Mouse (Mus musculus) testis, postnatal 10 days (tissue): ENCODE data around the gene Matk.

Experiments
- DNase-seq: peaks from one replicate; pipeline ENCODE4 v3.0.0; 2021; ENCODE audit warnings: low spot score

Gene Matk

DNA sequence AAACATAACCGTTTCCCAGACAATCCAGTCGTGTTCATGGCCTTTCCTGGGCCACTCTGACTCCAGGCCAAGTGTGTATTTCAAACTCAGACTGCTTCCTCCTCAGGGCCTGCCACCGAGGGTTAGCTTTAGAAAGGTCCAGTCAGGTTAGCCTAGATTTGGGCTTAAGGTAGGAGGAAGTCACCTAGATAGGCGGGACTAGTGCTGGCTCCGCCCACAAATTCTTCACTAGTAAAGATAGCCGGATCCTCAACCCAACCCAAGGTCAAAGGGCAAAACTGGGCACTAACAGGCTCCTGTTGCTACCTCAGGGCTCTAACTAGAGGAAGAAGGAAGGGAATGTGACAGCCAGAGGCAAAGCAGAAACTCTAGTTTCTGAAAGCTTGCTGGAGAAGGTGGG is 33.9 kb downstream of the Matk start:
- DNase-seq, result no peak

DNA sequence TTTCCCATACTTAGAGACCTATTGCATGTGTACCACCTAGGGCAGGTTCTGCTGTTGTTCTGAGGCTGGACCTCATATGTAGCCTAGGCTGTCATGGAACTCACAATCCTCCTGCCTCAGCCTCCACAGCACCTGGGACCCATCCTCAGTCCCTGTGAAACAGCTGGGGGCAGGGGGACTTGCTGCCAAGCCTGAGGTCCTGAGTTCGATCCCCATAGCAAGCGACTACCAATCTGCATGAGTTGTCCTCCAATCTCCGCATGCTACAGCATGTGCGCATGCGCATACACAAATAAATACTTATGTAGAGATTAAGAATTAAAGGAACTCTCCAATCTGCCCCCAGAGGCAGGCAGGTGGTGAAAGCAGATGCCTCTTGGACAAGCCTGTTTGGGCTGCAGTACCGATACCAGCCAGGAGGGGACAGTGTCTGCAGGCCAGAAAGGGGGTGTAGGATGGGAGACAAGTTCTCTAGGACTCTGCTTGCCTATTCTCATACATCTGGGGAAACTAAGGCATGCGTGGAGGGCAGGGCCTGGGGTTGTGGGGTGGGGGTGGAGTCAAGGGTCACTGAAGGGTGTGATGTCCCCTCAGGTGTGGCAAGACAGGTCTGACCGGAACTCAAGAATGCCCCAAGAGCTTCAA is 34.9 kb downstream of the Matk start:
- DNase-seq, result peak; percentile 88

DNA sequence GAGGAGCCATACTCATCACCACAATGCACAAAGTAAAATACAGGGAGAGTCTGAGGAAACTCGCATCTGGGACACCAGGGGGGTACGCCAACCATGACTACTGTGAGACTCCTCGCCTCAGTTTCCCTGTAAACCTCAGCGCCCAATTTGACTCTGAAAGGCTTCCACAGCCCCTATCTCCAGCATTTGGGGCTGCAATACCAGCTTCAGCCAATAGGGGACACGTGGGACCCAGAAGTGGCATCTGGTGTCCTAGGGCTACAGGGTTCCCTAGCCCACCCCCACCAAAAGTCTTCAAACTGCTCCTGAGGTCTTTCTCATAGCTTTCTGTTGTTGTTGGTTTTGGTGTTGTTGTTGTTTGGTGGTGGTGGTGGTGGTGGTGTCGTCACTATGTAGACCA is 35.9 kb downstream of the Matk start:
- DNase-seq, result peak; percentile 79

DNA sequence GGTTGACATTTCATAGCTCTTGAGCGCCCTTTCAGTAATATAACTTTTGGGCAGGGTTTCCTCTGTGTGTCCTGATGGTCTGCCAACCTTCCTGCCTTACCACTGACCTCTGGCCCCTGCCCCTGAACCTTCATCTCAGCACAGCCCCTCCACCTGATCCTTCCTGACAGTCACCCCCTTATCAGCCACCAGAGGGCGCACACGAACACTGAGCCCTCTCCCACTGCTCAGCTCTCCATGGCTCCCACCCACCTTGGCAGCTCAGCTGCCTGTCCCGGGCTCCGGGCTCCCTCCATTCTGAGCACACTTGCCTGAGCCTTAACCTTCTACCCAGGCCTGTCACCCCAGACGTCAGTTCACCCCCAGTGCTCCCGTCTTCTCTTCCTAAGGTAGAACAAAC is 36.5 kb downstream of the Matk start:
- peak; percentile 79 for DNase-seq

DNA sequence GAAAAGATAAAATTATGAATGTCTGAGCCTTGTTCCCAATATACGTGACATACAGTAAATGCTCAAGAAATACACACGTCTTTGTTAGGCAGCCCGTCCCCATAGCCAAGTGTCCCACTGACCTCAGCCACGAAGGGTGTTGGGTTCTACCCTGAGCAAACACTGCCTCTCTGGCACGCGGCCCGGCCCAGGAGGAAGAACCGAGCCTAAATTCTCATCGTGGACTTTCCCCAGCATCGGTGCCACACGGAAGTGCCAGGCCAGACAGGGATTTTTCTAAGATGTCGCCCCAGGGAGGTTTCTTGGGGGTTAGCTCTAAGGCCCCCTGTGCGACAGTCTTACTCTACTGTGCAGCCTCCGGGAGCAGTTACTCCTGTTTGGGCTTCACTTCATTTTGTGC is 37.1 kb downstream of the Matk start:
- DNase-seq, result no peak

DNA sequence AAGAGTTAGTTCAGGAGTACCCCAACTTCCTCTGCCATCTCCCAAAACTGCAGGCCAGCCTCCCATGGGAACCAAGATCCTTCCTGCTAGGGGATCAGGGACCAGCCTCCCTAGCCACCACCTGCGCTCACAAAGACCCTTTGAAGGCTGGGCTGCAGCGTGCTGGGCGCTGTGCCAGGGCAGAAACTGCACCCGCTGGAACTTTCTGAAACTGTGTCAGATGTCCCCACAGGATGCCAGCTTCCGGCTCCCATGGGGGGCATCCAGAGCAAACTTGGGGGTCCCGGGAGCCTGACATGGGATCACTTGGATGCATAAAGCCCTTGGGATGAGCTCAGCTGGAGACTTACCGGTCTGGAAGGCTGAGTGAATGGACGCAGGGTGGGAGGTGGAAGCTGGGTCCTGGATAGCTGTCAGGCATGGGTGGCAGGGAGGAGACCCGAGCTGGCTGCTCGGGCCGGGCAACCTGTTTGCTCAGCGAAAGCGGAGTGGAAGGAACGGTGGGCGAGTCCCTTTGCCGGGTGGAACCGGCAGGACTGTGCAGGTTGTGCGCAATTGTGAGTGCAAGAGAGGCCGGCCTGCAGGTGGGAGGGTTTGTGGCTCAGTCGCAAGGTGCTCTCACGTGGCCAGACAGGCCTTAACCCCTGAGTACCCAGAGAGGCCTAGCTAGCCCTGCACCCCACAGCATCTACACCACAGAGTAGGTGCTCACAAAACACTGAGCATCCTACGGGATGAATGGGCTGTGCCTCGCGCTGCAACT is 38.1 kb downstream of the Matk start:
- no peak for DNase-seq

DNA sequence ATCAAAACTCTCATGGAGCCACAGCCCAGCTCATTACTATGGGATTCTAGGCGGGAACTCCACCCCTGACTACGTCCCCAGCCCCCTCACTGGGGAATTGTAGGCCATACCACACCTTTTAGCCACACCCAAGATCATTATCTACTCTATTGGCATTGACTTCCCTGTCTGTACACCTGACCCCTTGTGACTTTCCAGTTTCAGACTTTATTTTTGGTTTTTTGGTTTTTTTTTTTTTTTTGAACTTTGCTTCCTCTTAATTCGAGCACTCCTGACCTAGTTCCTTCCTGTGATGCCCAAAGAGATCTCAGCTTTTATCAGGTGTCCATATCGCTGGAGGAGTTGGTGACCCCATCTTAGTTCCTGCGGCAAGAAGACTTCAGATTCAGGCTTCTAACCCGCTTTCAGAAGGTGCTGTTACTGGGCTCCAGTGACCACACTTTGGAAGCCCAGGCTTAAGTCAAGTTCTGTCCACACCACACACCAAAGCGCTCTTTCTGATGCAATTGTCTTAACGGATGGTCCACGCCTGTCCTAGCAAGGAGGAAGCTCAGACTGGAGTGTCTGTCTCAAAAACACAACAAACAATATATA is 38.9 kb downstream of the Matk start, which contains the start of gene Tjp3:
Tjp3 (minus strand) TSS at position 71 of the 594 bp plus-strand sequence.
- no peak for DNase-seq

DNA sequence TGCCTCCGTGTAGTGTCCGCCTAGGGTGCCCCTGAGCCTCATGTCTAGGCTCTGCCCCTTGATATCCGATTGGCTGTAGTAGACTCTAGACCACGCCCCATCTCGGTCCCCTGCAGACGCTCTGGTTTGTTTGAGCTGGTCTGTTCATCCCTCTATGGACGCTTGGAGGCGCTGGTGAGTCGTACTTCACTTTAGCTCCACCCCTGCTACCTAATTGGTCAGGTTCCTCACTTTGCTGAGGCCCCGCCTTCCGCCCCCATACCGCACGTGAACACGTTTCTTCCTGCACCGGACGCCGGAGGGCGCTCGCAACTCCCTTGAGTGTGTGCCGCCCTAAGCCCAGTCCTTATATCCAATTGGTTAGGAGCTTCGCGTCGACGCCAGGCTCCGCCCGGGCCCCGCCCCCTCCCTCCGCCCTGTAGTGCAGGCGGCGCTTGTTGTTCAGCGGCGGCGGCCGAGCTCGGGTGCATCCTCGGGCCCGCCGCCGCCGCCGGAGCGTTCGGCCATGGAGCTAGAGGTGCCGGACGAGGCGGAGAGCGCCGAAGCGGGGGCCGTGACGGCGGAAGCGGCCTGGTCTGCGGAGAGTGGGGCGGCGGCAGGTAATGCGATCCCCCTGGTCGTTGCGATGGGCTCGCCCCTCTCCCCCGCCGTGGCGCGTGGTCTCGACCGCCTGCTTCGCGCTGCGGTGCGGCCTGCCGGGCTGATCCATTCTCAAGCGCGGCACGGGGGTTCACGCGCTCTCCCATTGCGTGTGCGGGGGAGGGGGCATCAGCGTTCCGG is 40.0 kb downstream of the Matk start, which contains the start of gene Pip5k1c:
Pip5k1c (plus strand) TSS at position 410 of the 780 bp plus-strand sequence.
- peak; percentile 99 for DNase-seq

DNA sequence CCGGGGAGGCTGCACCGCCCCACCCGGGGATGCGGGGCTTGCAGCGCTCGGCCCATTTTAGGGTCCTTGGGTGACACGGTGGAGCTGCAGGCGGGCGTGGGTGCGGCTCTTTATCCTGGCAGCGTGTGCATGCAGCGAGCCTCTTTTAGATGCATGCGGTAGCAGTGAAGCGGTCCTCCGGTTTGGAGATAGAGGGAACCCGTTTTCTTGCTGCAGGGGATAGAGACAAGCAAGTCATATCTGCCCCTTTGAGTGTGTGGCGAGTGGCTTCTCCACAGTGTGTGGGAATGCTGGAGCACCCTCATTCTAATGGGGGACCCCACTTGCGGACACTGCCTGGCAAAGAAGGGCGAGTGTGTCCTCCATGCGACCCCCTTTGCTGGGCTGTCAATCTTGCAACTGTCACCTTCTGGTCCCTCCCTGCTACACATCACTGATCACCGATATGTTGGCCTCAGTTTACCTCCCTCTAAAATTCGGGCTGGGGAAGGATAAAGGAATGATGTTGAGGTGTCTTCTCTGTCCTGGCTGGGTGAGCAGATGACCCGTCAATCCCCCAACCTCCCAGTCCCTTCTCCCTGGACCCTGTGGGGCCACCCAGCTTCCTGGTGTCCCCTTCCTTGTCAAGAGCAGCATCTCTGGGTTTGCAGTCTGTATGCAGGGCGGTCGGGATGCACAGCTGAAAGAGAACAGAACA is 40.7 kb downstream of the Matk start:
- no peak for DNase-seq

DNA sequence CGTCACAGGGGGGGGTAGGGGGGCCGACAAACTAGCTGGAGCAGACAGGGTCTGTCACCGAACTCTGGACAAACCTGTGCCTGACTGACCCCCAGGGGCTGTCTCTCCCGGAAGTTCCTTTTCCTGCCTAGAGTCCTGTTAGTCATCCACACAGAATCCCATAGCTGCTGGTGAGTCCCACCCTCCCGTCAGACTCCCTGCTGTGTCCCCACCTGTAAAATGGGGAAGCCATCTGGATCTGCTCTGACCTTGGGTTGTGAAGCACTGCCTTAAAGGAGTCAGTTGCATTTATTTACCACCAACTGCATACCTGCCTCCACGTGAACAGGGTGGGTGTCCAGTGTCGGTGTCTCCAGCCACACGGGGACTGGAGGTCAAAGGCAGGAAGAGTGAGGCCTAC is 41.7 kb downstream of the Matk start:
- no peak for DNase-seq

DNA sequence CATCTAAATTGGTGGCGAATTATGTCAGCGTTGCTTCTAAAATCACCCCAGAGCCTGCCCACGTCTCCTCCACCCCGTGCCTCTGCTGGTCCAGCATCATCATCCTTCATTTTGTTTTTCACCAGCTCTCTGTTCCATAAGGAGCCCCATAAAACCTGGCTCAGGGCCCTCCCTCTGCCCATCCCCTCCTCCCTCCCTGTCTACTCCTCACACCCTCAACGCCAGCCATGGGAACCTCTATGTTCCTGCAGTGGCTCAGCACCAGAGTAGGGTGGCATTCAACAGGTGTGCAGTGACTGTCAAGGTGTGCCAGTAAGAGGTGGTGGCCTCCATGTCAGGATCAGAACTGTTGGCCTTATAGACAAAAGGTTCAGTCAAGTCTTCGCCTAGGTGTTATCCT is 42.5 kb downstream of the Matk start:
- DNase-seq, result no peak

DNA sequence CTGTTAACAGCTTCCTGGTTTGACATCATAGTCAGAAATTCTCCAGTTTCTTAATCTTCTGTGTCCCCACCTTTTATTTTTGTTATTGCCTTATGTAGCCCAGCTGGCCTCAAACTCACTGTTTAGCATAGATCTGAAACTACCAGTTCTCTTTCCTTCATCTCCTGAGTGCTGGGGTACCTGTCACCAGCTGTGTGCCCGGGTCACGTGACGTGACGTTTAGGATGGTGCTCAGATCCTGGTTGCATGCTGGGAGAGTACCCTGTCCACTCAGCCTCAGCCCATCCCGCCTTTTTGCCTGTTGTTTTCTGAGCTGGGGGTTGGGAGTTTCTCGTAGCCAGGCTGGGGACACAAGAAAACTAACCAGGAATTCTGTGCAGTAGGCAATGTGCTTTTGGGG is 44.5 kb downstream of the Matk start:
- DNase-seq, result no peak

DNA sequence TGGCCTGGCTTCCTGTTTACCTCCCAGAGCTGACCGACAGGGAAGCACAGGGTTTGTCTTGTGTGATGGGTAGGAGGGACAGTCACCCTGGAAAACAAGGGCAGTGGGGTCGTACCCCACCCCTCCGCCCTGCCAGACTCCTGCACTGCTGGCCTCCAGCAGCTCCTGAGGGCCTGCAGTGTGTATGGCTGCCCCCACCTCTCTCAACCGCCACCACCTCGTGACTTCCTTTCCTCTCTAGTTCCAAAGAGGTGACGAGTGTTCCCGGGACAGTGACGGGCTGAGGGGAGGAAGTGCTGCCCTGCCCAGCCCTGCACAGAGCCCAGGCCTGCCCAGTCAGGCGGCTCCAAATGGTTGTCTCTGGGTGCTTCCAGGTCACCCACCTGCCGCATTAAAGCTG is 45.1 kb downstream of the Matk start:
- no peak for DNase-seq

DNA sequence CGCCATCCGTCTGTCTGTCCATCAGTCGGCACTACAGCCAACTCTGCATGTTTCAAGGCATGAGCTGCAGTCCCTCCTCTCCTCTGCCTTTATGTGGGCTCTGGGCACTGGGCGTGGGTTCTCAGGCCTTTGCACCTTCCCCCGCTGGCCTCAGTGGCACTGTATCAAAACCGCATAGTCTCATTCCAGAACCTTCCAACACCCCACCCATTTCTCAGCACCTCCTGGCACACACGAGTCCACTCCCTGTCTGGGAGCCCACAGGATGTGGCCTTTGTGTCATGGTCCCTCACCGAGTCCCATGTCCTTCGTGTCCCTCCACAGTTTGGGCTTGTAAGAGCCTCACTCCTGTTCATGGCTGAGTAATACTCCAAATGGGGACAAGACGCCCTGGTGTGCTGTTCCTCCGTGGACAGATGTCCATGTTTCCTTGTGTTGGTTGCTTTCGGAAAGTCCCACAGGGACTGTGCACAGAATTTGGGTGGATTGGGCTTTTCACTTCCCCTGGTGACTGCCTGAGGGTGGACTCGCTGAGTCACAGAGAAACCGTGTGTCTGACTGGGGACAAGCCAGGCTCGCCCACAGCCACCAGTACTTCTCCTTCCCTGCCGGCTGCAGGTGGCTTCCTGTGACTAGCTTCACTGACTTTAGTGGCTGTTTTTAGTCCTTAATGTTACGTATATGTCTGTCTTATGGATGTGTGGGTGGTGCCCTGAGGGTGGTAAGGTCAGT is 45.8 kb downstream of the Matk start:
- no peak for DNase-seq

DNA sequence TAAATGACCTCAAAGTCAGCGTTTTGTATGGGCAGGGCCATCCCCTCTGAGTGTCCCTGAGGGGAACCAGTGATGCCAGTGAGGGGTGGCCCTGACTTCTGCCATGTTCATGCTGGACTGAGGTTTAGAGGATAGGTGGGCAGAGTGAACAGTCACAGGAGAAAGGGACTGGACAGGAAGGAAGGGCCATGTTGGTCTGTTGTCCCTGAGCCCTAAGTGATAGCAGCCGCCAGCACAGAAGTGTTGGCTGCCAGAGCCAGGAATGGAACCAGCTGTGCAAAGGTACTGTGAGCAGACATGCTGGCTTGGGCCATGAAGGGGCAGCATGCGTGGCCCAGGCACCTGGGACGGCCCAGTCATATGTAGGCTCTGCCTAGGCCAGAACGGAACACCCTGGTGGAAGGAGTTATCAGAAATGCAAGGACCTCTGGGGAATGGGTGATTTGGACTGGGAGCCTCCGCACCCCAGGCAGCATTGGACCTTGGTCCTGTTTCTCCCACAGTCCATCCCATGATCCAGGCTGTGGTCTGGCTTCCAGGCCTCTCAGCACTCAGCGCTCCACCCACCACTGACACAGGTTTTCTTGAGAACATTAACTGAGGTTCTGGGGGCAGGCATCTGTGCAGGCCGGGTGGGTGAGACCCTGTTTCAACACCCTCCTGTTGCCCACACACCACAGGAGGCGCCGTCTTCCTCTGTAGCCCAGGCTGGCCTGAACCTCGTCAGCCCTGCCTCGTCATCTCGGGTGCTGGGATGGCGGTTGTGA is 47.0 kb downstream of the Matk start:
- DNase-seq, result no peak

DNA sequence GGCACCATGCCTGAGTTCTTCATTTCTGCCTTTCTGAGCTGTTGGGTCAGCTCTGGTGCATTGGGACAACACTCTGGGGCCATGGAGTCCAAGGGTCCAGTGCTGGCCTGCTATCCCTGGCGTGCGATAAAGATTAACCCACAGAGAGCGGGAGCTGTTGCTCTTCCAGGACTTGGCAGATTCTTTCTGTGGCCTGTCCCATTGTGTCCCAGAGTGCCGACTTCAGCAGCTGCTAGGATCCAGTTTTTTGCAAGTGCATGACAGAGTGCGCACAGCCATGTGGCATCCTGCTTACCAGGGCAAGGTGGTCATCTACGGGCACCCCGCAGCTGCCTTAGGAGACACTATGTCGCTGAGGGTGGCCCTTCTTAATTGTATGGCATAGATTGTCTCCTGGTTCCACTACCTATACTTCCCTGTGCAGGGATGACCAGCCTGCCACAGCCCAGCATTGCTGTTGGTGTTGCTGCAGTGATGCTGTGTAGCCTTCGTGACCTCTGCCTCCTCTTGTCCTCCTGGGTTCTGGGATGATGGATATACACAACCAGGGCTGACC is 47.7 kb downstream of the Matk start:
- DNase-seq, result no peak

DNA sequence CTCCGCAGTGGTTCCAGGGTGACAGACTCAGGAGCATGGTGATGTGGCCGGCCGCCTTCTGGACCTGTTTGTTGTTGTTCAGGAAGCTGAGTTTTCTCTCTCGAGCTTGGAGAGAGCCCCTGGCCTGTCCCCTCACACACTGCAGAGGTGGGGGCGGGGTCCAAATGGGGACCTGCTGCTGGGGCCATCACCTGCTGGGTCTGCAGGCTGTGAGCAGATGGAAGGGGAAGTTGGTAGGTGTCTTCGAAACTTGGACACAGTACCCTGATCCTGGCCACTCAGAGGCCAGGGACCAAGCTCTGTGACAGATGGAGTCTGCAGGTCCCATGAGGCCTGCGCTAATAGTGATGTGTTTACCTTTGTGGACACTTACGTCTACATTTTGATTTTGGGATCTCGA is 48.6 kb downstream of the Matk start:
- DNase-seq, result no peak

DNA sequence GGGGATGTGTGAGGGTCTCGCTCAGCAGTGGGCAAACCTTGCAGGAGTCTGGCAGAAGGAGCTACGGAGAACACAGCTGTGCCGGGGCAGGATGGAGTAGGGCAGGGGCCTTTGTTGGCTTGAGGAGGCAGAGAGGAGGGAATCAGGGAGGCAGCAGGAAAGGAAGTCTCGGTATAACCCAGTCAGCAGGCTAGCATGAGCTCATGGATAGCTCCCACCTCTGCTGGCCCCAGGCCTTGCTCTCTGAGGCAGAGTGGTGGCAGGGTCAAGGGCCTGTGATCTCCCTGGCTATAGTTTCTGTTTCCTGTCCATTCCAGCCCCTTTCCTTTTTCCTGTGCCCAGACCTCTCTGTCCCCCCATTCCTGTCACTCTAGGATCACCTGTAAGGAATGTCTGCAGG is 49.6 kb downstream of the Matk start:
- DNase-seq, result no peak

DNA sequence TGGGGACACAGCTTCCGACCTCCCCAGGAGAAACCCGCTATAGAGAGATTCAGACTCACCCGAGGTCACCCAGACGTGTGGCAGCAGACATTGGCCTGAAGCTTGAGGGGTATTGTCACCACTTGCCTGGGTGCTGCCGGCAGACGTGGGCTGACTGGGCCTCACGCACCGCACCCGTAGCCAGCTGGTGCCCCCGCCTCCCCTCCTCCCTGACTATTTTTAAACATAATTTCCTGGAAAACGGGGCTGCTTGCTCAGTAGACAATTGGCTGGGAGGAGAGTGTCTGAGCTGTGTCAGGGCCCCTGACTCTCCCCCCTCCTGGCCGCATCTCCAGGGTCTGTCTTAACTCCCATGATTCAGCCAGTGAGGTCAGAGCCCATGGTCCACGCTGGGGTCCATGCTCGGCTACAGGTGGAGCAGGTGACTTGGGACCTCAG is 50.1 kb downstream of the Matk start:
- no peak for DNase-seq

DNA sequence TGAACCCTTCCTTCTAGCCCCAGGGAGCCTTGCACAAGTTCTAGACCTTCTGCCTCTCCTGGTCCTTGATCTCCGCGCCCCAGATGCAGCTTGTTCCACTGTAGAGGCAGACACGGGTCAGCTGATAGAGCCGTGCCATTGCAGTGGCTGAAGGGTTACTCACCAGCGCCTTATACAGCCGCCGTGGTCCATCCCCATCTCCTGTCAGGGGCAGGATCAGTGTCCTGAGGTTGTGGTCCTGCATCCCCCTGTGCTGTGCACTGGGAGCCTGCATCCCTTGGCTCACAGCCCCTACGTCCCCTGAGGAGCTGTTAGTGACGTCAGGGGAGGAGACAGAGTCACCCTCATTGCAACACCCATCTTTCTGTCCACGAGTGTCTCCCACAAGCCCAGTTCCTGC is 50.5 kb downstream of the Matk start:
- no peak for DNase-seq
